Mouse (Mus musculus): ENCODE results near the gene Sparc.

DNA sequence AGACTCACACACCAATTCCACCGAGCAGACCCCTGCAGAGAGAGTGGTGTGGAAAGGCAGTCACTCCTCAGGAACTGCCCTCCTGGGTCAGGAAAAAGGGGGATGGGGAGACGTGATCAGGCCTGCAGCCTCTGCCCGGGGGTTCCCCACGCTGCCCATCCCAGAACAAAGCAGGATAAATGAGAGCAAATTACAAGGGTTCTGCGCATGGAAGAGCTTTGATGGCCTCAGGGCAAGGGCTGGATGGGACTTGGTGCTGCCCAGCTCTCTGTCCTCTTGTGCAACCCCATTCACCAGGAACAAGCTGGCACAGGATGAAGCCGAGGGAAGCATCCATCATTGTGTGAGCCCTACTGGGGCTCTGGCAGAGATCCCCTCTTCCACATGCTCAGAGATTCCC lies 51.0 kb downstream of the Sparc start:
- TF ChIP-seq CTCF (IDR thresholded peaks at IDR 0.05; ENCODE audit: insufficient read depth, low read length): no peak
- no peak for TF ChIP-seq POLR2A (IDR thresholded peaks at IDR 0.05; ENCODE audit: borderline replicate concordance, extremely low read depth, low read depth, low read length)

All from lung, adult 2 months (tissue).